Mouse (Mus musculus): ENCODE measurements around the gene Adam19. TPM values are rescaled to one million over a fixed set of nuclear protein-coding genes. Genes with fewer than 3 reads are reported as not detected.

The Adam19 gene
- polyA plus RNA-seq, 1 experiment from 2014 or later: 9.3 TPM

DNA sequence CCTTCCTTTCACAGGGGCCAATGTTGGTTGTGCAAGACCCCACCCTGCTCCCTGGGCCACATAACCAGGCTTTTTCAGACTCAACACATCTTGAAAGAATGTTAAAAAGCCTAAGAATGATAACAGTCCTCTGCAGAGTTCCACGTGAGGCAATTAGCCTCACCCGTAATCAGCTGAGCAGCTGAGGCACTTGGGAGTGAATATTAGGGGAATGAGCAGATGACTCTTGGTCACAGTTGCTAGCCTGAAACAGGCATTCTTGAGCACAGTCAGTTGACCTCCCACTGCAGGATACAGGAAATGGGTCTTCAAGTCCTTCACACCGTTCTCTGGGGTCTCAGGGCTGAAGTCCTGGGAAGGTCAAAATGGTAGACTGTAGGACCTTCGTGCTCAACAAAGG lies 65.9 kb downstream of the Adam19 start:
- 90% methylated on average over 4 of the region's 4 CpGs for WGBS
- H3K4me3 ChIP-seq: no peak overlapping the region
- no peaks in the 10 kb centered on the region for H3K36me3 ChIP-seq
- no peaks in the 10 kb centered on the region for H3K4me1 ChIP-seq
- H3K9me3 ChIP-seq (replicated peaks): no peaks in the 10 kb centered on the region
- no peak overlapping the region for H3K27ac ChIP-seq (replicated peaks)
- DNase-seq (ENCODE audit: low spot score): no peak
- H3K27me3 ChIP-seq (ENCODE audit: low read depth, poor library complexity, severe bottlenecking): no peaks in the 10 kb centered on the region

DNA sequence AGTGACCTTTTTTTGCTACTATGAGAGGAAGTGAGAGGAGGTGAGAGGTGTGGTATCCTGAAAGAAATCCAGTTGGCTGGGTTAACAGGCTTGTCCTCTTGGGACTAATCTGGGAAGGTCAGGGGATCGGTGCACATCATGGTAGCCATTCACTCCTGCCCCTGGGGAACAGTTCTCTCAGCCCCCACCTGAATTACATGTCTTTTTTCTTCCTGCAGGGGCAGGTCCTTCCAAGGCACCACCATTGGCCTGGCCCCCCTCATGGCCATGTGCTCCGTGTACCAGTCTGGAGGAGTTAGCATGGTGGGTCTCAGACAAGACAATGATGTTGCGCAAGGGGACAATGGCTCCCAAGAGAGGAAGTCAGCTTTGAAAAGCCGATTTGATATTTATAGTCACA lies 67.1 kb downstream of the Adam19 start:
- WGBS: 92% methylated on average over 4 of the region's 4 CpGs

DNA sequence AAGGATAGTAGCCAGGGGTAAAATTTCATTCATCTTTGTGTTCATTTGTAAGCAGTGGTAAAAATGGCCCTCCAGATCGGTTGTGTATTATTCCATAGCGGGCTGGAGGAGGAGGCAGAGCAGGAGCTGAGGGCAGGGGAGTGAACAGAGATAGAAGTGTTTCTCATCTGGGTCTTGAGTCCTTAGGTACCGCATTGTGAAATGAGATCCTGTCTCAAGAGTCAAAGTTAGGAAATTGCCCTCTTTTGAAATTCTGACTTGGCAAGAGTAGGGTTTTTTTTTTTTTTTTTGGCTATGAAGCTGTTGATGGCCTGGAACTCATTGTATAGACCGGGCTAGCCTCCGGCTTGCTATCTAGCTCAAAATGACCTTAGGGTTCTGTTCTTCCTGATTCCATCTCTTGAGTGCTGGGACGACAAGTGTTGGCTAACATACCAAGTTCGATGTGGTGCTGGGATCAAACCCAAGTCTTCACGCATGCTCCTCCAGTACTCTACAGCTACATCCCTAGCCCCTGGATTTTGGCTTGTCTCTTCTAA lies 67.6 kb downstream of the Adam19 start:
- H3K36me3 ChIP-seq: peaks cover under 1% of the 10 kb centered on the region; the same call in 1 of the 2 replicates
- H3K4me1 ChIP-seq: 0 out of 2 replicates have a peak, but pooled peaks cover 3% of the 10 kb centered on the region
- no peak overlapping the region for H3K4me3 ChIP-seq
- no peak for DNase-seq (ENCODE audit: low spot score)
- H3K27me3 ChIP-seq (ENCODE audit: low read depth, poor library complexity, severe bottlenecking): no peaks in the 10 kb centered on the region
- WGBS: 91% methylated on average over 8 of the region's 8 CpGs
- no peak overlapping the region for H3K27ac ChIP-seq (replicated peaks)
- H3K9me3 ChIP-seq (replicated peaks): no peaks in the 10 kb centered on the region

More for the DNA sequence above, 67.1 kb downstream of the Adam19 start:
- H3K27me3 ChIP-seq (ENCODE audit: low read depth, poor library complexity, severe bottlenecking): no peaks in the 10 kb centered on the region
- H3K36me3 ChIP-seq: no peaks in the 10 kb centered on the region
- H3K9me3 ChIP-seq (replicated peaks): no peaks in the 10 kb centered on the region
- no peak for DNase-seq (ENCODE audit: low spot score)
- H3K4me1 ChIP-seq: 0 out of 2 replicates have a peak, but pooled peaks cover 3% of the 10 kb centered on the region
- no peak overlapping the region for H3K4me3 ChIP-seq
- no peak overlapping the region for H3K27ac ChIP-seq (replicated peaks)

DNA sequence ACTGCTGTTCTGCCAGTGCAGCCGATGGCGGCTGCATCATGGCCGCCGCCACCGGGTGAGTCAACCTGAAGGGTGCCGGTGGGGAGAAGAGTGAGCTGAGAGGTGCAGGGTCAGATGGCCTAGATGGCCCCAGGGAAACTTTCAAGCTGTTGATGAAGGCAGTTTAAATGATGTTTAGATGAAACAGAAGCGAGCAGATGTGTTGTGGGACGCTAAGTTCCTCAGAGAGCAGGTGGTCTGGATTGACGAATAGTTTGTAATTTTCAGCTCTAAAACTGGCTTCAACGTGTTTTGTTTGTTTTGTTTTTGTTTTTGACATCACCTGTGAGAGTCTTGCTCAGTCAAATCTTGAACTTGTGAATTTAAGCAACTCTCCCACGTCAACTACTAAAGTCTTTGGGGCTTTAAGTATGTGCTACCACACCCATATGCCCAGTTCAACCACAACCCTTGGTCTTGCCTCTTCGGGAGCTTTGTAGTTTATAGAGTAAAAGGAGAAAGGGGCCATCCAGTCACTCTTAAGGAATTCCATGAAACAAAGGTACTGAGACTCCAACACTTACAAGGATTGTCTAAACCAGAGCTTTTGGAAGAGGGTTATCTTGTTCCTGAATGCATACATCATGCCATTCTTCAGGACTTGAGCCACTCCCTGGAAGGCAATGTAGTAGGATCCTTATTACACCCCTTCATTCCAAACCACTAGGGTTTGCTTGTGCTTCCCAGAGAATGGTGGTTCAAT lies 69.5 kb downstream of the Adam19 start:
- Histone ChIP-seq H3K4me1 (0 out of 2 replicates have a peak, but pooled peaks cover 3% of the 10 kb centered on the region), H3K4me3 (no peak overlapping the region), H3K27ac (replicated peaks) (no peak overlapping the region), H3K36me3 (peaks cover 4% of the 10 kb centered on the region; the same call in 1 of the 2 replicates), H3K9me3 (replicated peaks) (no peaks in the 10 kb centered on the region), H3K27me3 (ENCODE audit: low read depth, poor library complexity, severe bottlenecking) (no peaks in the 10 kb centered on the region)
- DNase-seq (ENCODE audit: low spot score): no peak
- WGBS: 94% methylated on average over 12 of the region's 12 CpGs

DNA sequence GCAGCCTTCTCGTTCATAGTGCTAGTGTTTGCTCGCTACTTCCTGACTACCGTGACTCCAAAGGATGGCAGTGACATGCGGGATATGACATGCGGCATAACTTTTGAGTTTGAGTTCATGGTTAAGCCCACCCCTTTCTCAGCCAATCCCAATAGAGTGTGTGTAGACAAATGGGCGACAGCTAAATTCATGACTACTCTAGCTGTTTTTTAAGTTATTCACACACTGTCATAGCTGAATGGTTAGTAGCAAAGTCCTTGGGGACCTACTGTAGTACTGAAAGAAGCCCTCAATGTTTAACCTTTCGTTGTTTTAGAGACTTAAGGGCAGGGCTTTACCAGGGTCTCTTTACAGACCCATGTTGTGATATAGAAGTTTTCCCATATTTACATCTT lies 70.0 kb downstream of the Adam19 start:
- H3K36me3 ChIP-seq: peaks cover 4% of the 10 kb centered on the region; the same call in 1 of the 2 replicates
- no peak for DNase-seq (ENCODE audit: low spot score)
- H3K27ac ChIP-seq (replicated peaks): no peak overlapping the region
- 0 out of 2 replicates have a peak, but pooled peaks cover 3% of the 10 kb centered on the region for H3K4me1 ChIP-seq
- H3K4me3 ChIP-seq: no peak overlapping the region
- WGBS: 93% methylated on average over 7 of the region's 7 CpGs
- no peaks in the 10 kb centered on the region for H3K9me3 ChIP-seq (replicated peaks)
- H3K27me3 ChIP-seq (ENCODE audit: low read depth, poor library complexity, severe bottlenecking): no peaks in the 10 kb centered on the region

DNA sequence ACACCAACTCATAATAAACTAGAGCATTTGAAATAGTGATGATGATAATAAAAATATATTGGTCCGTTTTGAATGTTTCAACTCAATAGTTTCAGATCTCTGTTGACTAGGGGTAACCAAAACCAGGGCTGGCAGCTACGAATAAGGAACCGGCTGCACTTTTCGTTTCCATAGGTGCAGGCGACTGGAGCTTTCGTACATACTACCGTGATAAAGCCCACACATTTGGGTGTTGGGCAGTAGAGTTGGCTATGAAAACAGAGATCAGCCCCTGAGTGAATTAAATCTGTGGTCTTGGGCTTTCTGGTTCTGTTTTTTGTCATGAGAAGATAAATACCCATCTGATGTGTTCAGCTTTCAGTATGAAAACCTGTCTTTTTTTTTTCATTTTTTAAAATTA lies 70.5 kb downstream of the Adam19 start:
- WGBS: 96% methylated on average over 7 of the region's 7 CpGs
- no peak for DNase-seq (ENCODE audit: low spot score)
- Histone ChIP-seq H3K4me1 (0 out of 2 replicates have a peak, but pooled peaks cover 3% of the 10 kb centered on the region), H3K36me3 (peaks cover 4% of the 10 kb centered on the region; the same call in 1 of the 2 replicates), H3K27ac (replicated peaks) (no peak overlapping the region), H3K9me3 (replicated peaks) (no peaks in the 10 kb centered on the region), H3K27me3 (ENCODE audit: low read depth, poor library complexity, severe bottlenecking) (no peaks in the 10 kb centered on the region), H3K4me3 (no peak overlapping the region)

DNA sequence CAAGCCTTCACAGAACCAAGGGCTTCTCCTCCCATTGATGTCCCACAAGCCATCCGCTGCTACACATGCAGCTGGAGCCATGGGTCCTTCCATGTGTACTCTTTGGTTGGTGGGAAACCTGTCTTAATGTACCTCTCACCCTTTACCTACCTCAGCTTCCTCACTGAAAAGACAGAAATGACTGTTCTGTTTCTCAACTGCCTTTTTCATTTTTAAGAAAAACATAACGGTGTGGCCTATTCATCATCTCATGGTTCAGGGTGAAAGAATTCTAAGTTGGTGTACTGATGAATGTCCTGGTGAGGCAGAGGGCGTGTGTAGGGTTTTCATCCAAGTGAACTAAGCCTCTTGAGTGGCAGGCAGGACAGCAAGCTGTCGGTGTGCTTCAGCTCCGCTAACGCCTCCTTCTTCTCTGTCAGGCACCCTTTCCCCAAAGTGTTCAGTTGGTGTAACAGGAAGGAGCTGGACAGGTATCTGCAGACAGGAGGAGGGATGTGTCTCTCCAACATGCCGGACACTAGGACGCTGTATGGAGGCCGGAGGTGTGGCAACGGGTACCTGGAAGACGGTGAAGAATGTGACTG lies 71.1 kb downstream of the Adam19 start:
- Histone ChIP-seq H3K4me3 (no peak overlapping the region), H3K4me1 (0 out of 2 replicates have a peak, but pooled peaks cover 3% of the 10 kb centered on the region), H3K27ac (replicated peaks) (no peak overlapping the region), H3K27me3 (ENCODE audit: low read depth, poor library complexity, severe bottlenecking) (no peaks in the 10 kb centered on the region), H3K36me3 (peaks cover 9% of the 10 kb centered on the region; the same call in 1 of the 2 replicates), H3K9me3 (replicated peaks) (no peaks in the 10 kb centered on the region)
- 93% methylated on average over 11 of the region's 11 CpGs for WGBS
- no peak for DNase-seq (ENCODE audit: low spot score)

DNA sequence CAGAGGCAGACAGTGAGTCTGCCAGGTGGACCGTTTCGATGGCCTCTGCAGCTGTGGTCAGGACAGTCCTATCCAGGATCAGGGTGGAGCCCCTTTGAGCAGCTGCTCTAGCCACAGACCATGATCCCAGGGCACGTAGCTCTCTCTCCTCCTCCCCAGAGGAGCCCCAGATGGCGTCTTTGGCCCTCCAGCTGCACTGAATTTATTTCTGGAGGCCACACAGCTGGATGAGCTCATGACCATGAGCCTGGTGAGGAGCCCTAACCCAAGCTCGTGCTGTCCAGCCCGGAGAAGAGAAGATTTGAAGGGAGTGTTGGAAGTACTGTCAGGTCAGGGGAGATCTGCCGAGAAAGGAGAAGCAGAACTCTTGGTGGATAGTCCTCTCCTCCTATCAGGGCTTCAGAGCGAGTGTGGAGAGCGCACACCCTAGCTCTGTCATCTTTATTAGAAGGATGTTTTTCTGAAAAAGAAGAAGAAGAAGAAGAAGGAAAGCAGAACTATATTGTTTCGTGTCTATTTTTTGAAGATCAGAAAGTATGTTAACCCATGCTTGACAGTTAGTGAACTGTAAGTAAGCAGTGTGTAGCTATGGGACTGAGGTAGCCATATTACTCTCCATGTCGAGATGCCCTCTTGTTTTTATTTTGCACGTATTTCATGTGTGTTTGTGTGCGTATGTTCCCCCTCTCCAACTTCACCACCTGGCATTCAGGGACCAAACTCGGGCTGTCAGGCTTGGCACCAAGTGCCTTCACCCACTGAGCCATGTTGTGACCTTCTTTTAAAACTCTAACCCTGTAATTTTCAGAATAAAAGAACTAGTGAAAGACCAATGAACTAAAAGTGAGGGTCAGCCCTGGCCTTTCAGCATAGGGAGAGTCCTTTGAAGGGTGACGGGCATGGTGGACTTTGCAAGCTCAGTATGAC lies 72.1 kb downstream of the Adam19 start:
- H3K27me3 ChIP-seq (ENCODE audit: low read depth, poor library complexity, severe bottlenecking): no peaks in the 10 kb centered on the region
- H3K36me3 ChIP-seq: peaks cover 9% of the 10 kb centered on the region; the same call in 1 of the 2 replicates
- no peak overlapping the region for H3K4me3 ChIP-seq
- 0 out of 2 replicates have a peak, but pooled peaks cover 3% of the 10 kb centered on the region for H3K4me1 ChIP-seq
- H3K27ac ChIP-seq (replicated peaks): no peak overlapping the region
- no peak for DNase-seq (ENCODE audit: low spot score)
- 81% methylated on average over 15 of the region's 15 CpGs for WGBS
- H3K9me3 ChIP-seq (replicated peaks): no peaks in the 10 kb centered on the region

DNA sequence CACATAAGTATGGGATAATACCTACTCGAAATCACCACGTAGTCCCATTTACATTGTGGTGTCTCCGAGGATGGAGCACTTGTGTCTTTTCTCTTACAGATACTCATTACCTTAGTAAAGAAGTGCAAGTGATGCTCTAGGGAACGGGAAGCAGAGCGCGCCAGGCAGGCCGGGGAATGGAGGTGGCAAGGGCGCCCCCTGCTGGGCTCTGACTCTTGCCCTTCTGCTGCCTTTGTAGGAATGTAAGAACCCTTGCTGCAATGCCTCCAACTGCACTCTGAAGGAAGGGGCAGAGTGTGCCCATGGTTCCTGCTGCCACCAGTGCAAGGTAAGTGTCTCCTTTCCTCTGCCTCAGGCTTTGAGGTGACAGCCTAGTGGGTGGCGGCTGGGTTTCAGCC lies 72.8 kb downstream of the Adam19 start:
- H3K4me1 ChIP-seq: peaks cover 5% of the 10 kb centered on the region; the same call in 1 of the 2 replicates
- no peaks in the 10 kb centered on the region for H3K9me3 ChIP-seq (replicated peaks)
- H3K4me3 ChIP-seq: no peak overlapping the region
- H3K27ac ChIP-seq (replicated peaks): no peak overlapping the region
- WGBS: 71% methylated on average over 9 of the region's 9 CpGs
- peaks cover 9% of the 10 kb centered on the region; the same call in 1 of the 2 replicates for H3K36me3 ChIP-seq
- peak; percentile 30 for DNase-seq (ENCODE audit: low spot score)
- H3K27me3 ChIP-seq (ENCODE audit: low read depth, poor library complexity, severe bottlenecking): no peaks in the 10 kb centered on the region

DNA sequence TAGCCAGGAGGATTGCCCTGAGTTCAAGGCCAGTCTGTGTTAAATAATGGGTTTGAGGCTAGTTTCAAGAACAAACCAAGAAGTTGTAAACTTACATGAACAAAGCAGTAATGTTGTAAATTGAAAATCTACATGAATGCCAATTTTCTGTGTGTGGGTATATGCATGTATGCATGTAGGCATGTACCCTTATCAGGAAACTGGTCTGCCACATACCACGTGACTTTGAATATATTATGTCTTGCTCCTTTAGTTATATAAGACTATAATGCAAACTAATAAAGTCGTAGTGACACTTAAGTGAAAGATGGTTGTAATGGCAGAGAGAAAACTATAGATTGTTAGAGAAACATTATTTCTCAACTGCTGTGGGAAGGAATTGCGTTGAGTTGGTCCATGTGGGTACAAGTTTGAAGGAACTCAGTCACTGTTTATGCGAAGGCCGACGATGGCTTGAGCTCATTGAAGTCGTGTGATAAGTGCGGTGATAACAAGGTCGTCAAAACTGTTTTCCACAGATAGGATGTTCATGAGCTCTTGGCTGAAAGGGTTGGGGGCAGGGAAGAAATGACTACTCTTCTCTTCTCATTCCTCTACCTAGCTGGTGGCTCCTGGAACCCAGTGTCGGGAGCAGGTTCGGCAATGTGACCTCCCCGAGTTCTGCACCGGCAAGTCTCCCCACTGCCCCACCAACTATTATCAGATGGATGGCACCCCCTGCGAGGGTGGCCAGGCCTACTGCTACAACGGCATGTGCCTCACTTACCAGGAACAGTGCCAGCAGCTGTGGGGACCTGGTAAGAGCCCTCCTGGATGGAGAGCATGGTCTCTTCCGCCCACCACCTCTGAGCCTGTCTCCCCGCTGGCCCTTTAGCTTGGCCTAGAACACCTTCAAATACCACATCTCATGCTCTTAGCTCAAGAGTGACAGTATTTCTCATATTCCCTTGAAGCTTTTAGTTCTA lies 75.5 kb downstream of the Adam19 start:
- no peak for DNase-seq (ENCODE audit: low spot score)
- 92% methylated on average over 17 of the region's 17 CpGs for WGBS

DNA sequence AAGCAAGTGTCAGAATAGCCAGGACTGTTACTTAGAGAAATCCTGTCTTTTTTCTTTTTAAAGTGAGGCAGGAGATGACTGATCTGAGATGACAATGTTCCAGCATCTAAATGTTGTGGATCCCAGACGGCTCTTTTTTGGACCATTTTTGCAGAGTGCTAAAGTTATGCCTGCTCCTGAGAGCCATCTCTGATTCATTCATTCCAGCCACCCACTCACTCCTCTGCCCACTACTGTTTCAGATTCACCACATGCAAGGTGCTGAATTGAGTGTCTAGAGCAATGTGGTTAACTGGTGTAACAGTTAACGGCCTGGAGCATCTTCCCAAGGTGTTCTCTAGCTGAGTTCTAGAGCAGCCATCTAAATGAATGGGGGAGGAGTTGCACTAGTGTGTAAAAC lies 79.1 kb downstream of the Adam19 start:
- 91% methylated on average over 2 of the region's 2 CpGs for WGBS
- no peak for DNase-seq (ENCODE audit: low spot score)
- Histone ChIP-seq H3K9me3 (replicated peaks) (no peaks in the 10 kb centered on the region), H3K4me1 (peaks cover 3% of the 10 kb centered on the region; the same call in 1 of the 2 replicates), H3K27me3 (ENCODE audit: low read depth, poor library complexity, severe bottlenecking) (no peaks in the 10 kb centered on the region), H3K36me3 (peaks cover 18% of the 10 kb centered on the region), H3K27ac (replicated peaks) (no peak overlapping the region), H3K4me3 (no peak overlapping the region)

More for the DNA sequence above, 75.5 kb downstream of the Adam19 start:
- Histone ChIP-seq H3K36me3 (peaks cover 9% of the 10 kb centered on the region), H3K4me3 (no peak overlapping the region), H3K27ac (replicated peaks) (no peak overlapping the region), H3K27me3 (ENCODE audit: low read depth, poor library complexity, severe bottlenecking) (no peaks in the 10 kb centered on the region), H3K4me1 (peaks cover 6% of the 10 kb centered on the region; the same call in 1 of the 2 replicates), H3K9me3 (replicated peaks) (no peaks in the 10 kb centered on the region)

All from midbrain, embryonic 10.5 days (tissue).